Mouse (Mus musculus): ENCODE data around the gene Actl10. TPM values are rescaled to one million over a fixed set of nuclear protein-coding genes. Genes with fewer than 3 reads are reported as not detected.
A peak's percentile ranks its signal among the peaks of the same experiment; 100 is the strongest.

Actl10 gene
- not detected in 2 replicates for polyA plus RNA-seq (2015; fragmentation: Nextera tagmentation; extraction: Ambion mirVana)

- WGBS: 74% methylated on average over 4 of the region's 4 CpGs
- Histone ChIP-seq H3K4me1 (ENCODE audit: insufficient read depth, low read depth, low read length) (peaks cover 16% of the 10 kb centered on the region), H3K4me2 (replicated peaks; ENCODE audit: low read depth, low read length) (peak within 1 kb of the TSS; percentile 56), H3K36me3 (ENCODE audit: insufficient read depth, low read length) (no peaks in the 10 kb centered on the region), H3K9me3 (ENCODE audit: low read length) (no peaks in the 10 kb centered on the region), H3K27me3 (replicated peaks; ENCODE audit: insufficient read depth, low read length) (no peaks in the 10 kb centered on the region), H3K4me3 (ENCODE audit: low read depth, low read length) (peak within 1 kb of the TSS; percentile 23; the same call in 1 of the 2 replicates), H3K9ac (replicated peaks; ENCODE audit: low read depth) (no peak within 1 kb of the TSS), H3K27ac (ENCODE audit: low read length) (no peak within 1 kb of the TSS)
- no peak for DNase-seq (ENCODE audit: low spot score)
- no peak for ATAC-seq
- TF ChIP-seq CTCF (IDR thresholded peaks at IDR 0.05): no peak
- no peak for TF ChIP-seq EP300 (IDR thresholded peaks at IDR 0.05)
These were observed at the start of gene Actl10 for GRCm38 (mm10) chr2:154551476-154551875. TSS of gene Actl10 (plus strand) at chr2:154551776.

GRCm38 (mm10) chr2:154507076-154507475 is 44.5 kb upstream of the Actl10 start:
- no peak for DNase-seq (ENCODE audit: low spot score)
- no peak overlapping the region for H3K27ac ChIP-seq (ENCODE audit: low read length)
- 82% methylated on average over 2 of the region's 2 CpGs for WGBS
- H3K9me3 ChIP-seq (ENCODE audit: low read length): no peaks in the 10 kb centered on the region
- TF ChIP-seq EP300 (IDR thresholded peaks at IDR 0.05): no peak
- TF ChIP-seq CTCF (IDR thresholded peaks at IDR 0.05): no peak
- ATAC-seq: no peak
- no peaks in the 10 kb centered on the region for H3K4me1 ChIP-seq (ENCODE audit: insufficient read depth, low read depth, low read length)
- peaks cover 6% of the 10 kb centered on the region; the same call in 1 of the 2 replicates for H3K36me3 ChIP-seq (ENCODE audit: insufficient read depth, low read length)
- no peak overlapping the region for H3K4me2 ChIP-seq (replicated peaks; ENCODE audit: low read depth, low read length)
- H3K27me3 ChIP-seq (replicated peaks; ENCODE audit: insufficient read depth, low read length): no peaks in the 10 kb centered on the region
- no peak overlapping the region for H3K9ac ChIP-seq (replicated peaks; ENCODE audit: low read depth)
- H3K4me3 ChIP-seq (ENCODE audit: low read depth, low read length): no peak overlapping the region

GRCm38 (mm10) chr2:154507566-154508283 is 43.9 kb upstream of the Actl10 start:
- Histone ChIP-seq H3K4me3 (ENCODE audit: low read depth, low read length) (no peak overlapping the region), H3K9ac (replicated peaks; ENCODE audit: low read depth) (no peak overlapping the region), H3K4me2 (replicated peaks; ENCODE audit: low read depth, low read length) (no peak overlapping the region), H3K9me3 (ENCODE audit: low read length) (no peaks in the 10 kb centered on the region), H3K27ac (ENCODE audit: low read length) (no peak overlapping the region), H3K27me3 (replicated peaks; ENCODE audit: insufficient read depth, low read length) (no peaks in the 10 kb centered on the region), H3K4me1 (ENCODE audit: insufficient read depth, low read depth, low read length) (no peaks in the 10 kb centered on the region), H3K36me3 (ENCODE audit: insufficient read depth, low read length) (peaks cover 6% of the 10 kb centered on the region; the same call in 1 of the 2 replicates)
- TF ChIP-seq CTCF (IDR thresholded peaks at IDR 0.05): peak; percentile 59
- TF ChIP-seq EP300 (IDR thresholded peaks at IDR 0.05): no peak
- DNase-seq (ENCODE audit: low spot score): peak; percentile 71
- 59% methylated on average over 9 of the region's 9 CpGs for WGBS
- ATAC-seq: peak; percentile 87

GRCm38 (mm10) chr2:154508450-154508849 is 43.1 kb upstream of the Actl10 start:
- DNase-seq (ENCODE audit: low spot score): no peak
- Histone ChIP-seq H3K9ac (replicated peaks; ENCODE audit: low read depth) (no peak overlapping the region), H3K27ac (ENCODE audit: low read length) (no peak overlapping the region), H3K4me2 (replicated peaks; ENCODE audit: low read depth, low read length) (no peak overlapping the region), H3K27me3 (replicated peaks; ENCODE audit: insufficient read depth, low read length) (no peaks in the 10 kb centered on the region), H3K4me3 (ENCODE audit: low read depth, low read length) (no peak overlapping the region), H3K36me3 (ENCODE audit: insufficient read depth, low read length) (peaks cover 6% of the 10 kb centered on the region; the same call in 1 of the 2 replicates), H3K9me3 (ENCODE audit: low read length) (no peaks in the 10 kb centered on the region), H3K4me1 (ENCODE audit: insufficient read depth, low read depth, low read length) (no peaks in the 10 kb centered on the region)
- 82% methylated on average over 4 of the region's 4 CpGs for WGBS
- ATAC-seq: no peak
- TF ChIP-seq EP300 (IDR thresholded peaks at IDR 0.05): no peak
- no peak for TF ChIP-seq CTCF (IDR thresholded peaks at IDR 0.05)

GRCm38 (mm10) chr2:154510141-154510540 is 41.4 kb upstream of the Actl10 start:
- Histone ChIP-seq H3K36me3 (ENCODE audit: insufficient read depth, low read length) (peaks cover 6% of the 10 kb centered on the region; the same call in 1 of the 2 replicates), H3K9ac (replicated peaks; ENCODE audit: low read depth) (no peak overlapping the region), H3K27me3 (replicated peaks; ENCODE audit: insufficient read depth, low read length) (no peaks in the 10 kb centered on the region), H3K4me1 (ENCODE audit: insufficient read depth, low read depth, low read length) (no peaks in the 10 kb centered on the region), H3K9me3 (ENCODE audit: low read length) (no peaks in the 10 kb centered on the region), H3K27ac (ENCODE audit: low read length) (no peak overlapping the region), H3K4me3 (ENCODE audit: low read depth, low read length) (no peak overlapping the region), H3K4me2 (replicated peaks; ENCODE audit: low read depth, low read length) (no peak overlapping the region)
- ATAC-seq (no peak), DNase-seq (ENCODE audit: low spot score) (no peak)
- 88% methylated on average over 3 of the region's 3 CpGs for WGBS
- TF ChIP-seq CTCF (IDR thresholded peaks at IDR 0.05): no peak
- TF ChIP-seq EP300 (IDR thresholded peaks at IDR 0.05): no peak

- H3K36me3 ChIP-seq (ENCODE audit: insufficient read depth, low read length): no peaks in the 10 kb centered on the region; the same call in 1 of the 2 replicates
- H3K4me1 ChIP-seq (ENCODE audit: insufficient read depth, low read depth, low read length): no peaks in the 10 kb centered on the region
- no peak for ATAC-seq
- no peak overlapping the region for H3K4me3 ChIP-seq (ENCODE audit: low read depth, low read length)
- H3K9ac ChIP-seq (replicated peaks; ENCODE audit: low read depth): no peak overlapping the region
- no peak for DNase-seq (ENCODE audit: low spot score)
- WGBS: 72% methylated on average over 3 of the region's 3 CpGs
- H3K27me3 ChIP-seq (replicated peaks; ENCODE audit: insufficient read depth, low read length): no peaks in the 10 kb centered on the region
- H3K9me3 ChIP-seq (ENCODE audit: low read length): no peaks in the 10 kb centered on the region
- H3K4me2 ChIP-seq (replicated peaks; ENCODE audit: low read depth, low read length): no peak overlapping the region
- H3K27ac ChIP-seq (ENCODE audit: low read length): no peak overlapping the region
- TF ChIP-seq CTCF (IDR thresholded peaks at IDR 0.05): no peak
- no peak for TF ChIP-seq EP300 (IDR thresholded peaks at IDR 0.05)
These were observed 34.6 kb upstream of the Actl10 start for GRCm38 (mm10) chr2:154516944-154517343.
